Mouse (Mus musculus) spleen, adult 2 months (tissue): ENCODE results near the gene Lamtor3. TPM values are rescaled to one million over a fixed set of nuclear protein-coding genes. Genes with fewer than 3 reads are reported as not detected.
"Not testable (repeated sequence)": the region's sequence is repeated elsewhere in the genome, so short reads cannot be mapped to it uniquely, and the experiment has no call there.

ENCODE experiments used
- DNase-seq, 2 experiments: peaks; one replicate each; pipeline versions ENCODE4 v3.0.0 to v3.0.0-alpha.2; 2012 to 2021; ENCODE audit warnings: low spot score in 2 of 2, low read depth in 1 of 2
- H3K27ac ChIP-seq: fragments of 200-500 bp; 2 replicates; pipeline ENCODE4 v1.5.1; 2012; ENCODE audit warnings: low read length, inconsistent platforms; ENCODE audit not compliant: insufficient read depth
- H3K27me3 ChIP-seq: fragments of 200-500 bp; 2 replicates; pipeline ENCODE4 v1.6.1; 2012; ENCODE audit warnings: mild to moderate bottlenecking, moderate library complexity, low read length, inconsistent platforms; ENCODE audit not compliant: control insufficient read depth, insufficient read depth
- H3K36me3 ChIP-seq: fragments of 200-500 bp; 2 replicates; pipeline ENCODE4 v1.6.1; 2012; ENCODE audit warnings: mild to moderate bottlenecking, low read length, inconsistent platforms; ENCODE audit not compliant: control insufficient read depth, insufficient read depth
- H3K4me1 ChIP-seq: fragments of 200-500 bp; 2 replicates; pipeline ENCODE4 v1.6.1; 2011; ENCODE audit warnings: inconsistent platforms; ENCODE audit not compliant: control insufficient read depth, insufficient read depth, insufficient read length
- H3K4me3 ChIP-seq: fragments of 200-500 bp; 2 replicates; pipeline ENCODE4 v1.5.1; 2011; ENCODE audit warnings: mild to moderate bottlenecking, inconsistent platforms; ENCODE audit not compliant: insufficient read depth, insufficient read length; ENCODE audit errors: extremely low read depth
- CTCF ChIP-seq: fragments of 200-500 bp; IDR thresholded peaks from 2 replicates; pipeline ENCODE4 v1.5.1; 2011; ENCODE audit warnings: mild to moderate bottlenecking, inconsistent platforms; ENCODE audit not compliant: insufficient read depth, insufficient read length, insufficient replicate concordance; ENCODE audit errors: extremely low read depth
- POLR2A ChIP-seq: fragments of 200-500 bp; IDR thresholded peaks from 2 replicates; pipeline ENCODE4 v1.6.1; 2011; ENCODE audit warnings: low read depth, low read length, inconsistent platforms
- WGBS: fragments of 180-500 bp; shearing (Covaris S2); methylation state at CpG from one replicate; pipeline ENCODE4 v1.1.7; 2018; 5-methylcytosine and 5-hydroxymethylcytosine counted together
- polyA plus RNA-seq: library from polyadenylated mRNA; depleted of rRNA; stranded (reverse); fragments of >200 nt; gene quantifications from 2 replicates; pipeline ENCODE4 v1.2.3, GENCODE M21; 2012

Gene Lamtor3
- polyA plus RNA-seq, 1 experiment = 15.7 TPM

GRCm38 (mm10) chr3:137913093-137913492, 5.2 kb upstream of the Lamtor3 start:
- no peaks in the 10 kb centered on the region for H3K27me3 ChIP-seq
- H3K27ac ChIP-seq = no peak overlapping the region
- H3K4me3 ChIP-seq = no peak overlapping the region
- DNase-seq = no peak
- no peak for TF ChIP-seq POLR2A
- no peak for TF ChIP-seq CTCF
- peaks cover 1% of the 10 kb centered on the region; the same call in 1 of the 2 replicates for H3K36me3 ChIP-seq
- WGBS = 78% methylated on average over 2 of the region's 2 CpGs
- H3K4me1 ChIP-seq = peaks cover 4% of the 10 kb centered on the region

- WGBS = 86% methylated on average over 1 of the region's 1 CpGs
- H3K4me1 ChIP-seq, H3K27ac ChIP-seq, DNase-seq, H3K27me3 ChIP-seq, H3K36me3 ChIP-seq, H3K4me3 ChIP-seq: not testable (repeated sequence)
These were observed 3.7 kb upstream of the Lamtor3 start for GRCm38 (mm10) chr3:137914567-137914966.

- Histone ChIP-seq H3K27ac (peak overlapping the region; percentile 65), H3K27me3 (no peaks in the 10 kb centered on the region), H3K4me1 (peaks cover 4% of the 10 kb centered on the region), H3K4me3 (peak overlapping the region; percentile 47), H3K36me3 (peaks cover 10% of the 10 kb centered on the region)
- no peak for DNase-seq
- TF ChIP-seq POLR2A (no peak), CTCF (no peak)
- 56% methylated on average over 12 of the region's 12 CpGs for WGBS
These were observed 573 bp upstream of the Lamtor3 start for GRCm38 (mm10) chr3:137917694-137918171.

GRCm38 (mm10) chr3:137918932-137919311, 616 bp downstream of the Lamtor3 start:
- peaks cover 16% of the 10 kb centered on the region for H3K36me3 ChIP-seq
- no peak for DNase-seq
- peak overlapping the region; percentile 80 for H3K4me3 ChIP-seq
- no peaks in the 10 kb centered on the region for H3K27me3 ChIP-seq
- TF ChIP-seq POLR2A = no peak
- no peak for TF ChIP-seq CTCF
- WGBS = 23% methylated on average over 6 of the region's 6 CpGs
- H3K27ac ChIP-seq = peak overlapping the region; percentile 74; the same call in 1 of the 2 replicates
- H3K4me1 ChIP-seq = peaks cover 4% of the 10 kb centered on the region

- H3K4me3 ChIP-seq = peak overlapping the region; percentile 80; the same call in 1 of the 2 replicates
- peaks cover 16% of the 10 kb centered on the region for H3K36me3 ChIP-seq
- TF ChIP-seq POLR2A = no peak
- TF ChIP-seq CTCF = no peak
- no peaks in the 10 kb centered on the region for H3K27me3 ChIP-seq
- H3K27ac ChIP-seq = no peak overlapping the region
- DNase-seq = no peak
- H3K4me1 ChIP-seq = peaks cover 4% of the 10 kb centered on the region
- WGBS = 90% methylated on average over 7 of the region's 7 CpGs
These were observed 1.1 kb downstream of the Lamtor3 start for GRCm38 (mm10) chr3:137919398-137919797.

GRCm38 (mm10) chr3:137920594-137920993, 2.3 kb downstream of the Lamtor3 start:
- Histone ChIP-seq H3K27me3 (no peaks in the 10 kb centered on the region), H3K36me3 (peaks cover 16% of the 10 kb centered on the region), H3K27ac (no peak overlapping the region), H3K4me1 (peaks cover 4% of the 10 kb centered on the region), H3K4me3 (no peak overlapping the region)
- WGBS = 87% methylated on average over 4 of the region's 4 CpGs
- DNase-seq = no peak
- TF ChIP-seq CTCF = no peak
- no peak for TF ChIP-seq POLR2A

- Histone ChIP-seq H3K36me3 (peaks cover 35% of the 10 kb centered on the region), H3K4me1 (no peaks in the 10 kb centered on the region), H3K27ac (no peak overlapping the region), H3K27me3 (no peaks in the 10 kb centered on the region), H3K4me3 (no peak overlapping the region)
- WGBS = 85% methylated on average over 4 of the region's 4 CpGs
- no peak for DNase-seq
- TF ChIP-seq CTCF (no peak), POLR2A (no peak)
These were observed 8.7 kb downstream of the Lamtor3 start for GRCm38 (mm10) chr3:137927010-137927409.
